Mouse (Mus musculus) thymus, adult 2 months (tissue): ENCODE data around the gene Slc4a1.

ENCODE experiments used
- CTCF ChIP-seq: fragments of 200-500 bp; IDR thresholded peaks from 2 replicates; pipeline ENCODE4 v1.5.1; 2012; ENCODE audit warnings: mild to moderate bottlenecking, control low read depth, low read length, moderate library complexity, borderline replicate concordance; ENCODE audit not compliant: control insufficient read depth, poor library complexity, insufficient read depth; ENCODE audit errors: extremely low read depth
- POLR2A ChIP-seq: fragments of 200-500 bp; IDR thresholded peaks from 2 replicates; pipeline ENCODE4 v1.6.1; 2012; ENCODE audit warnings: mild to moderate bottlenecking, low read length, control low read depth, moderate library complexity; ENCODE audit not compliant: control insufficient read depth, poor library complexity, insufficient read depth; ENCODE audit errors: extremely low read depth

DNA sequence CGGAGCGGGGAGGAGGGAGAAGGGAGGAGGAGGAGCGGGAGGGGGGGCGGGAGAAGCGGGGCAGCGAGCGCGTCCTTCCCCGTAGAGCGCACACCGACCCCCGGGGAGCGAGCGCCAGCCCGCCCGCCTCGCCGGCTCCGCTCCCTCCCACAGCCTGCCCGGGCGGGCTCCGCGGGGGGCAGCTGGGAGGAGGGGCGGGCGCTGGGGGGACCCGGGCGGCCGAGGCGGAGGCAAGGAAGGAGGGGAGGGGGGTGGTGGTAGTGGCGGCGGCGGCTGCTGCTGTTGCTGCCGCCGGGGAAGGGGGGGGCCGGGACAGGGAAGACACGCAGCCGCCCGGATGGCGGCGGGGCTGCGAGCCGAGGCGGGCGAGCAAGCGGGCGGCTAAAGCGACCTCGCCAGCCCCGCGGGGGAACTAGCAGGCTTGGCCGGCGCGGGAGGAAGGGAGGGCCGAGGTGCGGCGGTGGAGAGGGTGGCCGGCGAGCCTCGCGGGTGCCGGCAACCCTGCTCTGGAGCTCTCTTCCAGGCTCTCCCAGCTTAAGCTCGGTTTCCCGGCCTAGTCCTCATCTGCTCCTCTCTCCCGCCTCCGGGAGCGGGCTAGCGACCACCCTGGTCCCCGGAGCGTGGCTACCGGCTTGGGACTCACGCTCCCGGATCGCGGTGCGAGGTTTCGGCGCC is 48.0 kb downstream of the Slc4a1 start:
- no peak for TF ChIP-seq CTCF
- peak; percentile 39; the same call in 1 of the 2 replicates for TF ChIP-seq POLR2A
